Mouse (Mus musculus) heart, embryonic 13.5 days (tissue): ENCODE measurements around the gene Egfl7. TPM values are rescaled to one million over a fixed set of nuclear protein-coding genes. Genes with fewer than 3 reads are reported as not detected.

ENCODE experiments used
- ATAC-seq: fragments of 200-750 bp; cut with Nextera tagmentation; 2 replicates; pipeline ENCODE4 v1.8.0; 2017; ENCODE audit warnings: moderate TSS enrichment; ENCODE audit not compliant: insufficient number of reproducible peaks, low FRiP score, low TSS enrichment; ENCODE audit errors: extremely low read depth
- H3K27ac ChIP-seq: fragments of 300-500 bp; sonication (generic); replicated peaks from 2 replicates; pipeline ENCODE4 v1.5.1; 2015; ENCODE audit warnings: moderate library complexity, mild to moderate bottlenecking, inconsistent platforms
- H3K27me3 ChIP-seq: fragments of 300-500 bp; sonication (generic); replicated peaks from 2 replicates; pipeline ENCODE4 v1.6.1; 2015; ENCODE audit warnings: mild to moderate bottlenecking, inconsistent platforms
- H3K36me3 ChIP-seq: fragments of 300-500 bp; sonication (generic); 2 replicates; pipeline ENCODE4 v1.6.1; 2015; ENCODE audit warnings: mild to moderate bottlenecking, inconsistent platforms
- H3K4me1 ChIP-seq: fragments of 300-500 bp; sonication (generic); 2 replicates; pipeline ENCODE4 v1.6.1; 2015; ENCODE audit warnings: inconsistent platforms
- H3K4me2 ChIP-seq: fragments of 300-500 bp; sonication (generic); 2 replicates; pipeline ENCODE4 v1.6.1; 2015; ENCODE audit warnings: inconsistent platforms, mild to moderate bottlenecking, moderate library complexity
- H3K4me3 ChIP-seq: fragments of 300-500 bp; sonication (generic); 2 replicates; pipeline ENCODE4 v1.5.1; 2015; ENCODE audit warnings: moderate library complexity, mild to moderate bottlenecking, inconsistent platforms
- H3K9ac ChIP-seq: fragments of 300-500 bp; sonication (generic); 2 replicates; pipeline ENCODE4 v1.6.1; 2015; ENCODE audit warnings: inconsistent platforms, mild to moderate bottlenecking, moderate library complexity
- H3K9me3 ChIP-seq: fragments of 300-500 bp; sonication (generic); 2 replicates; pipeline ENCODE4 v1.6.1; 2016; ENCODE audit warnings: inconsistent platforms
- WGBS: fragments of 180-500 bp; shearing (Covaris S2); methylation state at CpG from one replicate; pipeline ENCODE4 v1.1.7; 2015; ENCODE audit warnings: mixed read lengths; 5-methylcytosine and 5-hydroxymethylcytosine counted together
- polyA plus RNA-seq: library from polyadenylated mRNA; unstranded; fragments of >200 nt; fragmentation: Nextera tagmentation; extraction: Ambion mirVana; gene quantifications from 2 replicates; pipeline ENCODE4 v1.2.1, GENCODE M21; 2015

The Egfl7 gene
- polyA plus RNA-seq, 1 experiment from 2014 or later: 170 TPM

DNA sequence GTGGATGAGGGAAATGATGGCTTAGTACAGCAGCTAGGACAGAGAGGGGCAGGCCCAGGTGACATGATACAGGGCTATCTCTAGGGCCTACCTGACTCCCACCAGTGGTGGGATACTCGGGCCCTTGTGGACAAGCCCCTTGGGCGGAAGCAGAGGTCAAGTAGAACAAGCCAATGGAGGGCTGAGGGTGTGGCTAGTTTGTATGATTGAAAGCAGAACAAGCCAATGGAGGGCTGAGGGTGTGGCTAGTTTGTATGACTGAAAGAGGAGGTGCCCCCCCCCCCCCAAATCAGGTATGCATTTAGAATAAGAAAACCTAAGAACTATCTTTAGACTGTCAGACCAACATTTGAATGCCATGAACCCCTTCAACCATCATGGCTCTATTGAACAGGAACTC is 2.4 kb downstream of the Egfl7 start:
- no peaks in the 10 kb centered on the region for H3K36me3 ChIP-seq
- H3K4me1 ChIP-seq: peaks cover 57% of the 10 kb centered on the region
- H3K9ac ChIP-seq: no peak overlapping the region
- H3K4me2 ChIP-seq: no peak overlapping the region
- H3K27ac ChIP-seq: peak overlapping the region; percentile 64; the same call in 1 of the 2 replicates
- H3K27me3 ChIP-seq: no peaks in the 10 kb centered on the region
- no peaks in the 10 kb centered on the region for H3K9me3 ChIP-seq
- WGBS: 65% methylated on average over 2 of the region's 2 CpGs
- no peak overlapping the region for H3K4me3 ChIP-seq
- no peak for ATAC-seq

DNA sequence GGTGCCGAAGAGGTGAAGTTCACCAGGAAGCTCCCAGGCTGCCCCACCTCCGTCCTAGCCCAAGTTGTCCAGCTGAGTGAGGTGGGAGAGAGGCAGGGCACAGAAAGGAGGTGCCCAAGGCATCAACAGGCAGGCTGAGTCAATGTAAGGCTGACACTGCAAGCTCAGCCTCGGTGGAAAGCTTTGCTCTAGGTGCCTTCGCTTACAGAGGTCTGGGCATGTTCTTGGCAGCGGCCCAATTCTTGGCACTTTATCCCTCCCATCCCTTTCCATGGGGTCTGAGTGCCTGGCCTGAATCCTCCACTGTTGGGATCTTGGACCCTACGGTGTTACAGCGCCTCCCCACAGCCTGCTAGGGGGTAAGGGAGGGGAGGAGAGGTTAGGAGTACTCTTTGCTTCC is 2.9 kb downstream of the Egfl7 start:
- 0 out of 2 replicates have a peak overlapping the region, but pooled peaks have one; percentile 14 for H3K4me2 ChIP-seq
- ATAC-seq: no peak
- H3K27ac ChIP-seq: peak overlapping the region; percentile 64
- H3K27me3 ChIP-seq: no peaks in the 10 kb centered on the region
- no peaks in the 10 kb centered on the region for H3K9me3 ChIP-seq
- H3K4me1 ChIP-seq: peaks cover 57% of the 10 kb centered on the region
- 64% methylated on average over 7 of the region's 7 CpGs for WGBS
- H3K9ac ChIP-seq: peak overlapping the region; percentile 89; the same call in 1 of the 2 replicates
- H3K4me3 ChIP-seq: no peak overlapping the region
- H3K36me3 ChIP-seq: no peaks in the 10 kb centered on the region

DNA sequence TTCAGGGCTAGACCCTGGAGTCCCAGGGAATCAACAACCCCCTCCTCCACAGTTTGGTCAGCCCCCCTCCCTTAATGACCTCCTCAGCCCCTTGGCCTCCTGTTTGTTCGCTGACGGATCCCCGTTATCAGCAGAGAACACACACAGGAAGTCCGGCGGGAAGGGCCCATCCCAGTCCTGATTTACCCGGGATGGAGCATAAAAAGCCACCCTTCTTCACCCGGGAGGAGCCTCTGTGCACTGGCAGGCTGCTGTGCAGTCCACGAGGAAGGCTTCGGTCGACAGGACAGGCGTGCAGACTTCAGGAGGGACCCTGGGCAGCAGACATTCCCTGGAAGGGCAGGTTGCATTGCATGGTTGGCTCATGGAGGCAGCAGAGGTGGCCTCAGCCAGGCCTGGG is 3.8 kb downstream of the Egfl7 start:
- peaks cover 59% of the 10 kb centered on the region for H3K4me1 ChIP-seq
- ATAC-seq: no peak; the same call in 1 of the 2 replicates
- peak overlapping the region; percentile 14 for H3K4me2 ChIP-seq
- H3K9ac ChIP-seq: peak overlapping the region; percentile 89
- WGBS: 22% methylated on average over 11 of the region's 11 CpGs
- no peaks in the 10 kb centered on the region for H3K9me3 ChIP-seq
- H3K36me3 ChIP-seq: no peaks in the 10 kb centered on the region
- H3K4me3 ChIP-seq: peak overlapping the region; percentile 75
- no peaks in the 10 kb centered on the region for H3K27me3 ChIP-seq
- peak overlapping the region; percentile 89 for H3K27ac ChIP-seq

DNA sequence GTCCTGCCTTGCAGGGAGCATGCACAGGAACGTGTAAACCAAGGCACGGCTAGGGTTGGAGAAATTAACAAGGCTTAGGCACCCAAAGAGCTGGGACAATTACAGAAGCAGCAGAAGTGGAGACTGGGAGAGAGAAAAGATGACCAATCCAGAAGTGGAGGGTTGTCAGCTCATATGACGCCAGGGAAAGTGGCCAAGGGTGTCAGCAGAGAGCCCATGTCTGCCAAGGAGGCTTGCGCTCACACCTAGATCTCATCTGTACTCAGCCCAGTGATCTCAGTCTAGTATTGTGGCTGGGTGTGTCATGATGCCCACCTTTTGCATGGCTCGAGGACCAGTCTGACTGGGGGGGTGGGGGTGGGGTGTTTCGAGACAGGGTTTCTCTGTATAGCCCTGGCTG is 5.9 kb downstream of the Egfl7 start:
- Histone ChIP-seq H3K27me3 (no peaks in the 10 kb centered on the region), H3K9ac (peak overlapping the region; percentile 89), H3K4me2 (peak overlapping the region; percentile 84), H3K4me3 (peak overlapping the region; percentile 75), H3K36me3 (peaks cover 14% of the 10 kb centered on the region), H3K4me1 (peaks cover 49% of the 10 kb centered on the region), H3K27ac (peak overlapping the region; percentile 89), H3K9me3 (no peaks in the 10 kb centered on the region)
- 46% methylated on average over 6 of the region's 6 CpGs for WGBS
- ATAC-seq: no peak

DNA sequence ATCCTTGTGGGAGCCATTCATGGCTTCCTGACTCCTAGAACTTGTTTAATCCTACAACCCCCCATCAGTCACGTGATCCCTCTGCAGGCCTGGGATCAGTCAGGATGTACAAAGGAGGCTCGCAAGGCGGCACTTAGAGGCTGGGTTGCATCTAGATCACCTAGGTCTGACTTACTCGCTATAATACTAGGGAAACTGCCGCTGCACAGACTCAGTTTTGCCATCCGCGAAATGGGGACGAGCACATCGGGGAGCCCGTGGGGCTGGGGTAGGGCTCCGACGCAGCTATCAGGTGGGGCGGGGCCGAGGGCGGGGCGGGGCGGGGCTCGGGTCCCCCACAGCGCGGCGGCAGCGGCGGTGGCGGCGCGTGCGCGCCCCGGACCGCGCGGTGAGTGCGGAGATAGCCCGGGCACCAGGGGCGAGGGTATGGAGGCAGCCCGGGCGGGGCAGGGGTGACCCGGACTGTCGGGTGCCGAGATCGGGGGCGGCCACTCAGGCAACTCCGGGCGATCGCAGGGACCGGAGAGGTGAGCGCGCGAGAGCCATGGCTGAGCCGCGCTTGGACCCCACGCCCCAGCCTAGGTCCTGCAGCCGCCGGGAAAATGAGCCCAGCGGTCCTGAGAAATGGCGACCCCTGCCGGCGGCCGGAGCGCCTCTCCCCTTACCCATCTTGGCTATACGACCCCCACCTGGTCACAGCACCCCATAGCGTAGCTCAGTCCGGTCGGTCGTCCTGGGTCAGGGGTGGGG is 6.7 kb downstream of the Egfl7 start, which contains the start of gene Gm20532:
Gm20532 (plus strand) TSS at position 346 of the 750 bp plus-strand sequence.
- no peaks in the 10 kb centered on the region for H3K27me3 ChIP-seq
- H3K4me1 ChIP-seq: peaks cover 53% of the 10 kb centered on the region
- ATAC-seq: peak; percentile 20; the same call in 1 of the 2 replicates
- peak within 1 kb of the TSS; percentile 84 for H3K4me2 ChIP-seq
- H3K36me3 ChIP-seq: peaks cover 21% of the 10 kb centered on the region
- no peaks in the 10 kb centered on the region for H3K9me3 ChIP-seq
- peak within 1 kb of the TSS; percentile 89 for H3K9ac ChIP-seq
- peak within 1 kb of the TSS; percentile 89 for H3K27ac ChIP-seq
- H3K4me3 ChIP-seq: peak within 1 kb of the TSS; percentile 75
- 1% methylated on average over 62 of the region's 65 CpGs for WGBS

DNA sequence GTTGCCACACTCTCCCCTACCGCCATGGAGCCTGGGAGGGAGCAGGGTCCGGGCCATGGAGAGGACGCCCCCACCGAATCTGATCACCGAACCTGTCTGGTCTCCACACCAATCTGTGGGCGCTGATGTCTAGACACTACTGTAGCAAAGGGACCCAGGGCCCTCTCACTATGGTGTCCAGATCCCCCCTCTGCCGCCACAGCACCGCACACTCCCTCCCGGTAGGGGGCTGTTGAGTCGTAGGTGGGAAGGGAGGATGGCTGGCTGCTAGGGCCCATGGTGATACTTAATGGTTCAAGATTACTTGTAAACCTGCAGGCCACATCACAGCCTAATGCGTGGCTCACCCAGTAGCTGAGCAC is 7.2 kb downstream of the Egfl7 start:
- peak overlapping the region; percentile 84 for H3K4me2 ChIP-seq
- peaks cover 51% of the 10 kb centered on the region for H3K4me1 ChIP-seq
- peak overlapping the region; percentile 75 for H3K4me3 ChIP-seq
- H3K9ac ChIP-seq: peak overlapping the region; percentile 89
- H3K27ac ChIP-seq: peak overlapping the region; percentile 89
- no peaks in the 10 kb centered on the region for H3K9me3 ChIP-seq
- H3K36me3 ChIP-seq: peaks cover 27% of the 10 kb centered on the region
- 5% methylated on average over 11 of the region's 11 CpGs for WGBS
- no peak for ATAC-seq
- H3K27me3 ChIP-seq: no peaks in the 10 kb centered on the region

DNA sequence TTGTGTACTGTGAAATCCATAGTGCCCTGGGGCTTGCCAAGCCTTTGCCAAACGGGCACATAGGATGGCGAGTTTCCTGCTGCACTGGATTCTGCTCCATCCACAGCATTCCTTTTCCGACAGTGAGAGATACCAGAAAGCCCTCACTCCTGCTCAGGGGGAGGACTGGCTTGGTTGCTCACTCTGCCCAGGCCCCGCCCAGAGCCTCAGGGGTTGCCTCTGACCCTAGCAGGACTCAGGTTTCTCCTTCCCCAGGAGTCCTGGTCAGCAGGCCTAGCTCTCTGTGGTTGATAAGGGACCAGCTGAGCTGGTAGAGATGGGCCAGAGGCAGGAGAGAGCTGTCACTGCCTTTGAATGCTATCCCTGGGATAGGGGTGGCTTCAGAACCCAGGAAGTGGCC is 8.8 kb downstream of the Egfl7 start:
- H3K4me1 ChIP-seq: peaks cover 38% of the 10 kb centered on the region
- 13% methylated on average over 4 of the region's 4 CpGs for WGBS

DNA sequence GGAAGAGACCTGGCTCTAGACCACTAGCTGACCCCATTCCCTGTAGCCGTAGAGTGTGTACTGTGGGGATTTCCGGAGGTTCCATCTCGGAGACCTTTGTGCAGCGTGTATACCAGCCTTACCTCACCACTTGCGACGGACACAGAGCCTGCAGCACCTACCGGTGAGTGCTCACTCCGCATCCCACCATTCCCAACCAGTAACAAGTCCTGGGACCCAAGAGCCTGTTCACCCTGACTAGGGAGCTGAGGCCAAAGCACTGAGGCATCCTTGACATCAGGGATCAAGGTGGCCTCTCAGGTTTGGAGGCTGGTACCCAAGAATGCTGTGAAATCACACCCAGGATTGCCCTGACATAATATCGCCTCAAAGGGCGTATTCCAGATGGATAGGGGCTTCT is 9.5 kb downstream of the Egfl7 start:
- peaks cover 48% of the 10 kb centered on the region for H3K36me3 ChIP-seq
- H3K9me3 ChIP-seq: no peaks in the 10 kb centered on the region
- H3K27me3 ChIP-seq: no peaks in the 10 kb centered on the region
- peak overlapping the region; percentile 89 for H3K27ac ChIP-seq
- peak overlapping the region; percentile 89 for H3K9ac ChIP-seq
- no peak for ATAC-seq
- H3K4me2 ChIP-seq: peak overlapping the region; percentile 84
- peak overlapping the region; percentile 75 for H3K4me3 ChIP-seq
- 77% methylated on average over 10 of the region's 10 CpGs for WGBS
- H3K4me1 ChIP-seq: peaks cover 34% of the 10 kb centered on the region

More for the DNA sequence above, 8.8 kb downstream of the Egfl7 start:
- H3K27ac ChIP-seq: peak overlapping the region; percentile 89
- H3K9ac ChIP-seq: peak overlapping the region; percentile 89
- no peaks in the 10 kb centered on the region for H3K9me3 ChIP-seq
- peaks cover 41% of the 10 kb centered on the region for H3K36me3 ChIP-seq
- H3K4me3 ChIP-seq: peak overlapping the region; percentile 75
- H3K4me2 ChIP-seq: peak overlapping the region; percentile 84
- ATAC-seq: no peak
- H3K27me3 ChIP-seq: no peaks in the 10 kb centered on the region

DNA sequence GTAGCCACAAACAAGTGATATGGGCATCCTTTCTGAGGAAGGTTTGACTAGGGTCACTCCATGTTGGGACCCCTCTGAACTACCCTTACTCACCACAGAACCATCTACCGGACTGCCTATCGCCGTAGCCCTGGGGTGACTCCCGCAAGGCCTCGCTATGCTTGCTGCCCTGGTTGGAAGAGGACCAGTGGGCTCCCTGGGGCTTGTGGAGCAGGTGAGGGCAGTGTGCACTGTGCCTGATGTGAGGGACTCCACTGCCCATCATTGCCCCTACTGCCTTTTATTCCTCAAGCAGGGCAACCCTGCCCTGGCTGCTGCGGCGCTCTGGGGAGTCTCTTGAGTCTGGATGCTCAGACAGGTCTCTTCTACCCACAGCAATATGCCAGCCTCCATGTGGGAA is 10.5 kb downstream of the Egfl7 start:
- Histone ChIP-seq H3K36me3 (peaks cover 53% of the 10 kb centered on the region), H3K27me3 (no peaks in the 10 kb centered on the region), H3K9me3 (no peaks in the 10 kb centered on the region), H3K4me3 (peak overlapping the region; percentile 75; the same call in 1 of the 2 replicates), H3K4me2 (peak overlapping the region; percentile 84), H3K4me1 (peaks cover 34% of the 10 kb centered on the region), H3K27ac (peak overlapping the region; percentile 89; the same call in 1 of the 2 replicates), H3K9ac (peak overlapping the region; percentile 89; the same call in 1 of the 2 replicates)
- no peak for ATAC-seq
- WGBS: 79% methylated on average over 7 of the region's 7 CpGs

DNA sequence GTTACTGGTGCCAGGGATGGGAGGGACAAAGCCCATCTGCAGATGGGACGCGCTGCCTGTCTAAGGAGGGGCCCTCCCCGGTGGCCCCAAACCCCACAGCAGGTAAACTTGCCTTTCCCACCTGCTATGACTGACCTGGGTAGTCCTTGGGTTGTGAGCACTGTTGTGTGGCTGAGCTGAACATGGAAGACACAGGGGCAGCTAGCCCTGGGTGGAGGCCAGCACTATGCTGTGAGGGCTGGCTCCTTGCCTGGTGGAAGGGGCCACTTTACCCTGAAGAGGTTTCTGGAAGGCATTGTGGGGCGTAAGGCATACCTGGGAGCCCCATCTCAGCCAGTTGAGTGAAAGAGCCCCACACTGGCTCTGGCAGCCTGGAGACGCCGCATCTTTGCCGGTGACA is 11.1 kb downstream of the Egfl7 start:
- peaks cover 55% of the 10 kb centered on the region for H3K36me3 ChIP-seq

DNA sequence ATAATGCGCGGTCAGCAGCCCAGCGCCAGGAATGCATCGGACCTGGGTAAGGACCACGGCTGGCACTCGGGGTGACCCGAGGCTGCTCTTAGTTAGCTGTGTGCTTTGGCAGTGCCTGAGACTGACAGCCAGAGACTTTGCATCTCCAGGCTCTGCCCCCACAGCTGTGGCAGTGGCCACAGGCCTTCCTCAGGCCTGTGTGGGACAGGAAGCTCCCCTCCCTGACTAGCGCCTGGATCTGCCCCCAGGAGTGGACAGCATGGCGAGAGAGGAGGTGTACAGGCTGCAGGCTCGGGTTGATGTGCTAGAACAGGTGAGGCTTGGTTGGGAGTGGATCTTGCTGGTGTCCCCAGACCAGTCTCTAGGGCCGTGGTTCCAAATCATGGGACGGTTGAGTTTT is 11.6 kb downstream of the Egfl7 start:
- Histone ChIP-seq H3K36me3 (peaks cover 59% of the 10 kb centered on the region), H3K4me2 (peak overlapping the region; percentile 12; the same call in 1 of the 2 replicates), H3K9me3 (no peaks in the 10 kb centered on the region), H3K27ac (peak overlapping the region; percentile 36), H3K9ac (peak overlapping the region; percentile 28; the same call in 1 of the 2 replicates), H3K4me1 (peaks cover 28% of the 10 kb centered on the region), H3K4me3 (no peak overlapping the region; the same call in 1 of the 2 replicates), H3K27me3 (no peaks in the 10 kb centered on the region)
- WGBS: 77% methylated on average over 12 of the region's 12 CpGs
- ATAC-seq: no peak

More for the DNA sequence above, 11.1 kb downstream of the Egfl7 start:
- ATAC-seq: no peak
- WGBS: 84% methylated on average over 7 of the region's 7 CpGs
- peak overlapping the region; percentile 36 for H3K27ac ChIP-seq
- H3K27me3 ChIP-seq: no peaks in the 10 kb centered on the region
- H3K4me1 ChIP-seq: peaks cover 33% of the 10 kb centered on the region
- H3K9ac ChIP-seq: peak overlapping the region; percentile 28; the same call in 1 of the 2 replicates
- no peaks in the 10 kb centered on the region for H3K9me3 ChIP-seq
- peak overlapping the region; percentile 12; the same call in 1 of the 2 replicates for H3K4me2 ChIP-seq
- H3K4me3 ChIP-seq: no peak overlapping the region
